Mouse (Mus musculus) lung, postnatal 0 days (tissue): Measurements from ENCODE around the gene Traf7.

ENCODE experiments used
- CTCF ChIP-seq: IDR thresholded peaks from 2 replicates; pipeline ENCODE4 v1.5.1; 2016; ENCODE audit warnings: antibody characterized with exemption, mild to moderate bottlenecking
- EP300 ChIP-seq: IDR thresholded peaks from 2 replicates; pipeline ENCODE4 v1.6.1; 2016; ENCODE audit warnings: antibody characterized with exemption, mild to moderate bottlenecking, control low read depth

DNA sequence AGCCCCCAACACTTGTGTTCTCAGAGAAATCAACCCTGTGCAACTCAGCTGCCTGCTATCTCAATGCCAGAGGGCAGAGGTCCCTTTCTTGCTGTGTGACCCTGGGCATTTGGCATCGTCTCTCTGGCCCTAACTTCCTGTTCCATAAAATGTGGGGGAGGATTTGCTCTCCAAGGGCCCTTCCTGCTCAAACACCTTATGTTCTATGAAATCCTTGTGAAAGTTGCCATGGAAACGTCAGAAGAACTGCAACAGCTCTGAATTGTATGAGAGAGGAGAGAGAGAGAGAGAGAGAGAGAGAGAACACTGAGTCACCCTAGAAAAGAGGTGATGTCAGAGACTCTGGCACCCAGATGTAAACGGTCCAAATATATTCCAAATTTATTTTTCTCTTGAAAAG is 9.8 kb upstream of the Traf7 start:
- TF ChIP-seq CTCF (no peak), EP300 (no peak)
